Mouse (Mus musculus) skeletal muscle tissue, adult 2 months (tissue): ENCODE results near the gene En1.

Source experiments
- DNase-seq: peaks from one replicate; pipeline ENCODE4 v3.0.0-alpha.2; 2012; ENCODE audit warnings: low read depth, low spot score

En1 gene

GRCm38 (mm10) chr1:120602031-120602730 lies at the start of gene En1:
TSS of gene En1 (plus strand) at chr1:120602418.
- DNase-seq, result peak; percentile 79

GRCm38 (mm10) chr1:120556926-120557846 lies 45.0 kb upstream of the En1 start:
- DNase-seq, result no peak

- no peak for DNase-seq
These were observed 43.6 kb upstream of the En1 start for GRCm38 (mm10) chr1:120558341-120559285.

- no peak for DNase-seq
These were observed 42.3 kb upstream of the En1 start for GRCm38 (mm10) chr1:120559911-120560310.

GRCm38 (mm10) chr1:120581306-120581705 lies 20.9 kb upstream of the En1 start:
- DNase-seq, result no peak

GRCm38 (mm10) chr1:120585481-120585880 lies 16.7 kb upstream of the En1 start:
- DNase-seq, result no peak

GRCm38 (mm10) chr1:120586500-120587110 lies 15.6 kb upstream of the En1 start:
- peak; percentile 55 for DNase-seq

- DNase-seq, result no peak
These were observed 14.8 kb upstream of the En1 start for GRCm38 (mm10) chr1:120587431-120587830.

- DNase-seq, result no peak
These were observed 14.3 kb upstream of the En1 start for GRCm38 (mm10) chr1:120587960-120588359.

- no peak for DNase-seq
These were observed 13.7 kb upstream of the En1 start for GRCm38 (mm10) chr1:120588362-120589027.

GRCm38 (mm10) chr1:120593236-120593919 lies 8.8 kb upstream of the En1 start:
- no peak for DNase-seq

GRCm38 (mm10) chr1:120594603-120595002 lies 7.6 kb upstream of the En1 start:
- peak; percentile 21 for DNase-seq

- no peak for DNase-seq
These were observed 6.6 kb upstream of the En1 start for GRCm38 (mm10) chr1:120595471-120596240.

- DNase-seq, result peak; percentile 39
These were observed 5.9 kb upstream of the En1 start for GRCm38 (mm10) chr1:120596319-120596718.

GRCm38 (mm10) chr1:120596784-120597183 lies 5.4 kb upstream of the En1 start:
- no peak for DNase-seq

- no peak for DNase-seq
These were observed 4.9 kb upstream of the En1 start for GRCm38 (mm10) chr1:120597271-120597670.

- DNase-seq, result no peak
These were observed 3.9 kb upstream of the En1 start for GRCm38 (mm10) chr1:120598196-120598940.

GRCm38 (mm10) chr1:120599321-120600148 lies 2.7 kb upstream of the En1 start:
- DNase-seq, result no peak
